Mouse (Mus musculus) forebrain, embryonic 13.5 days (tissue): ENCODE measurements at regions not wholly inside any gene's neighbourhood (a gene's known extent, or its start where the extent isn't known, plus 50 kb on each side); places are given as distances from the start of the nearest gene placed in this dataset.

ENCODE experiments used
- ATAC-seq: fragments of 200-750 bp; cut with Nextera tagmentation; 2 replicates; pipeline ENCODE4 v1.8.0; 2017
- H3K27ac ChIP-seq: fragments of 300-500 bp; sonication (generic); 2 replicates; pipeline ENCODE4 v1.5.1; 2015; ENCODE audit warnings: inconsistent platforms, mild to moderate bottlenecking, moderate library complexity
- H3K27me3 ChIP-seq: fragments of 300-500 bp; sonication (generic); 2 replicates; pipeline ENCODE4 v1.6.1; 2015; ENCODE audit warnings: mild to moderate bottlenecking, inconsistent platforms
- H3K36me3 ChIP-seq: fragments of 300-500 bp; sonication (generic); 2 replicates; pipeline ENCODE4 v1.6.1; 2015; ENCODE audit warnings: mild to moderate bottlenecking, inconsistent platforms; ENCODE audit not compliant: poor library complexity, severe bottlenecking
- H3K4me1 ChIP-seq: fragments of 300-500 bp; sonication (generic); 2 replicates; pipeline ENCODE4 v1.6.1; 2015; ENCODE audit warnings: inconsistent platforms
- H3K4me2 ChIP-seq: fragments of 300-500 bp; sonication (generic); 2 replicates; pipeline ENCODE4 v1.6.1; 2015; ENCODE audit warnings: inconsistent platforms, mild to moderate bottlenecking, moderate library complexity
- H3K4me3 ChIP-seq: fragments of 300-500 bp; sonication (generic); 2 replicates; pipeline ENCODE4 v1.5.1; 2015; ENCODE audit warnings: mild to moderate bottlenecking, inconsistent platforms
- H3K9ac ChIP-seq: fragments of 300-500 bp; sonication (generic); 2 replicates; pipeline ENCODE4 v1.6.1; 2015; ENCODE audit warnings: mild to moderate bottlenecking, inconsistent platforms
- H3K9me3 ChIP-seq: fragments of 300-500 bp; sonication (generic); replicated peaks from 2 replicates; pipeline ENCODE4 v1.6.1; 2016; ENCODE audit warnings: inconsistent platforms
- WGBS: fragments of 180-500 bp; shearing (Covaris S2); methylation state at CpG from one replicate; pipeline ENCODE4 v1.1.7; 2015; 5-methylcytosine and 5-hydroxymethylcytosine counted together

GRCm38 (mm10) chr19:60328295-60328694, 101.8 kb upstream of the Fam204a start:
- no peak overlapping the region for H3K4me2 ChIP-seq
- H3K9ac ChIP-seq, result no peak overlapping the region
- H3K27me3 ChIP-seq, result no peaks in the 10 kb centered on the region
- no peaks in the 10 kb centered on the region for H3K9me3 ChIP-seq
- no peak for ATAC-seq
- H3K27ac ChIP-seq, result no peak overlapping the region
- H3K4me1 ChIP-seq, result peaks cover 9% of the 10 kb centered on the region
- WGBS, result 47% methylated on average over 3 of the region's 3 CpGs
- H3K36me3 ChIP-seq, result no peaks in the 10 kb centered on the region
- no peak overlapping the region for H3K4me3 ChIP-seq

- Histone ChIP-seq H3K4me2 (no peak overlapping the region), H3K4me1 (peaks cover 9% of the 10 kb centered on the region), H3K36me3 (no peaks in the 10 kb centered on the region), H3K9ac (no peak overlapping the region), H3K27ac (no peak overlapping the region), H3K27me3 (no peaks in the 10 kb centered on the region), H3K4me3 (no peak overlapping the region), H3K9me3 (no peaks in the 10 kb centered on the region)
- ATAC-seq, result no peak
These were observed 99.1 kb upstream of the Fam204a start for GRCm38 (mm10) chr19:60325612-60326011.

GRCm38 (mm10) chr19:60325112-60325511, 98.6 kb upstream of the Fam204a start:
- no peaks in the 10 kb centered on the region for H3K27me3 ChIP-seq
- 62% methylated on average over 5 of the region's 5 CpGs for WGBS
- no peaks in the 10 kb centered on the region for H3K9me3 ChIP-seq
- no peak overlapping the region for H3K9ac ChIP-seq
- H3K27ac ChIP-seq, result no peak overlapping the region
- H3K4me1 ChIP-seq, result peaks cover 9% of the 10 kb centered on the region
- no peak overlapping the region for H3K4me2 ChIP-seq
- no peak overlapping the region for H3K4me3 ChIP-seq
- H3K36me3 ChIP-seq, result no peaks in the 10 kb centered on the region
- no peak for ATAC-seq

- H3K4me2 ChIP-seq, result no peak overlapping the region
- no peaks in the 10 kb centered on the region for H3K4me1 ChIP-seq
- no peaks in the 10 kb centered on the region for H3K27me3 ChIP-seq
- no peak overlapping the region for H3K9ac ChIP-seq
- no peak overlapping the region for H3K4me3 ChIP-seq
- no peaks in the 10 kb centered on the region for H3K36me3 ChIP-seq
- no peak overlapping the region for H3K27ac ChIP-seq
- WGBS, result 21% methylated on average over 4 of the region's 4 CpGs
- peak; percentile 78; the same call in 1 of the 2 replicates for ATAC-seq
- H3K9me3 ChIP-seq, result no peaks in the 10 kb centered on the region
These were observed 84.1 kb upstream of the Fam204a start for GRCm38 (mm10) chr19:60310591-60310990.

- ATAC-seq, result no peak
- Histone ChIP-seq H3K4me1 (no peaks in the 10 kb centered on the region), H3K9me3 (no peaks in the 10 kb centered on the region), H3K27me3 (no peaks in the 10 kb centered on the region), H3K4me2 (no peak overlapping the region), H3K27ac (no peak overlapping the region), H3K36me3 (no peaks in the 10 kb centered on the region), H3K4me3 (no peak overlapping the region), H3K9ac (no peak overlapping the region)
- WGBS, result 78% methylated on average over 6 of the region's 6 CpGs
These were observed 75.9 kb upstream of the Fam204a start for GRCm38 (mm10) chr19:60302371-60302770.

GRCm38 (mm10) chr19:60300891-60301290, 74.4 kb upstream of the Fam204a start:
- 84% methylated on average over 2 of the region's 2 CpGs for WGBS
- H3K4me1 ChIP-seq, result no peaks in the 10 kb centered on the region

GRCm38 (mm10) chr19:60290244-60290643, 63.7 kb upstream of the Fam204a start:
- Histone ChIP-seq H3K4me3 (no peak overlapping the region), H3K9ac (no peak overlapping the region), H3K27ac (no peak overlapping the region), H3K36me3 (no peaks in the 10 kb centered on the region), H3K4me2 (no peak overlapping the region), H3K9me3 (no peaks in the 10 kb centered on the region), H3K4me1 (peaks cover 13% of the 10 kb centered on the region), H3K27me3 (no peaks in the 10 kb centered on the region)
- 87% methylated on average over 4 of the region's 4 CpGs for WGBS
- ATAC-seq, result no peak

More at GRCm38 (mm10) chr19:60300891-60301290, 74.4 kb upstream of the Fam204a start:
- no peak overlapping the region for H3K4me3 ChIP-seq
- H3K9ac ChIP-seq, result no peak overlapping the region
- H3K36me3 ChIP-seq, result no peaks in the 10 kb centered on the region
- H3K27ac ChIP-seq, result no peak overlapping the region
- no peaks in the 10 kb centered on the region for H3K27me3 ChIP-seq
- ATAC-seq, result no peak
- H3K4me2 ChIP-seq, result no peak overlapping the region
- H3K9me3 ChIP-seq, result no peaks in the 10 kb centered on the region

- peaks cover 7% of the 10 kb centered on the region; the same call in 1 of the 2 replicates for H3K27me3 ChIP-seq
- H3K27ac ChIP-seq, result 0 out of 2 replicates have a peak overlapping the region, but pooled peaks have one; percentile 10
- H3K9ac ChIP-seq, result no peak overlapping the region
- no peak overlapping the region for H3K4me3 ChIP-seq
- H3K9me3 ChIP-seq, result no peaks in the 10 kb centered on the region
- ATAC-seq, result peak; percentile 43; the same call in 1 of the 2 replicates
- no peak overlapping the region for H3K4me2 ChIP-seq
- peaks cover 4% of the 10 kb centered on the region; the same call in 1 of the 2 replicates for H3K4me1 ChIP-seq
- no peaks in the 10 kb centered on the region for H3K36me3 ChIP-seq
- 39% methylated on average over 6 of the region's 6 CpGs for WGBS
These were observed 60.4 kb upstream of the Fam204a start for GRCm38 (mm10) chr19:60286810-60287396.

- Histone ChIP-seq H3K4me3 (no peak overlapping the region), H3K36me3 (no peaks in the 10 kb centered on the region), H3K4me1 (peaks cover 4% of the 10 kb centered on the region; the same call in 1 of the 2 replicates), H3K27me3 (peaks cover 7% of the 10 kb centered on the region; the same call in 1 of the 2 replicates), H3K9me3 (no peaks in the 10 kb centered on the region), H3K9ac (no peak overlapping the region), H3K27ac (no peak overlapping the region), H3K4me2 (no peak overlapping the region)
- no peak for ATAC-seq
- 81% methylated on average over 4 of the region's 4 CpGs for WGBS
These were observed 58.4 kb upstream of the Fam204a start for GRCm38 (mm10) chr19:60284901-60285300.
